Mouse (Mus musculus): ENCODE results near the gene Eif4enif1. TPM values are rescaled to one million over a fixed set of nuclear protein-coding genes. Genes with fewer than 3 reads are reported as not detected.

Gene Eif4enif1
- total RNA-seq, 2 experiments from 2014 or later, result 53.7 to 60.1 TPM

DNA sequence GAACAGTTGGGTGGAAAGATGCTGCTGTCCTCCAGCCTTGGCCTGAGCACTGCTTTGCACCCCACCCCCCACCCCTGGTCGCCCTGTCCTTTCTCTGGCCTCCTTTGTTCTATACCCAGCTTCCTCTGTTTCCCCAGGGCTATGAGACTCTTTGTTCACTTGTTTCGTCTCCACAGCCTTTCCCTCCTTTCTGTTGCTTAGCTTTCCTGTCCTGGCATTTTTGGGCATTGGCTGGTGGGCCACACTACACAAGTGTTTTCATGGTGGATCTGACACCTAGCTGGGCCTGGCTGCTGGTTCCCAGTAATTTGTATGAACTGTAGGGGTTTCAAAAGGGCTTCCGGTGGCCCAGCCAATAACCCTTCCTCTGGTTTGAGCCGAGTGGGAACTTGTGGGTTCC lies 91.2 kb downstream of the Eif4enif1 start:
- DNase-seq, result no peak
- intact Hi-C loops (cut with DNase I), result no loop called here

Other genes starting within 250 kb of the Eif4enif1 start
- gene Sfi1, start 8.9 kb upstream of the Eif4enif1 start, total RNA-seq (2021), result 10 to 100 TPM; 27.5 to 28.7 TPM
- 10 to 100 TPM; 72.2 to 78.9 TPM for gene Drg1, start 64.0 kb downstream of the Eif4enif1 start, total RNA-seq (2021)
- 10 to 100 TPM; 34.9 to 38.5 TPM for gene Patz1, start 86.5 kb downstream of the Eif4enif1 start, total RNA-seq (2021)
- 10 to 100 TPM; 25.2 to 31.0 TPM for gene Pik3ip1, start 128.0 kb downstream of the Eif4enif1 start, total RNA-seq (2021)
- 10 to 100 TPM; 25.2 to 27.7 TPM for gene Limk2, start 206.8 kb downstream of the Eif4enif1 start, total RNA-seq (2021)
- gene Rnf185, start 250.0 kb downstream of the Eif4enif1 start, total RNA-seq (2021), result 10 to 100 TPM; 27.9 to 28.0 TPM

All from heart, postnatal 10 days (tissue).